Mouse (Mus musculus) urinary bladder, postnatal 10 days (tissue): ENCODE measurements around the gene Zbtb16.

ENCODE experiments used
- DNase-seq: peaks from one replicate; pipeline ENCODE4 v3.0.0; 2022; ENCODE audit warnings: low spot score

The Zbtb16 gene

GRCm38 (mm10) chr9:48826377-48826889, 9.6 kb downstream of the Zbtb16 start:
- no peak for DNase-seq

GRCm38 (mm10) chr9:48824533-48825130, 11.4 kb downstream of the Zbtb16 start:
- no peak for DNase-seq

- no peak for DNase-seq
Observed at GRCm38 (mm10) chr9:48823851-48824250, 12.2 kb downstream of the Zbtb16 start.

GRCm38 (mm10) chr9:48823319-48823705, 12.7 kb downstream of the Zbtb16 start:
- no peak for DNase-seq

GRCm38 (mm10) chr9:48822586-48823318, 13.3 kb downstream of the Zbtb16 start:
- no peak for DNase-seq

GRCm38 (mm10) chr9:48821916-48822585, 14.0 kb downstream of the Zbtb16 start:
- no peak for DNase-seq

- no peak for DNase-seq
Observed at GRCm38 (mm10) chr9:48821431-48821830, 14.6 kb downstream of the Zbtb16 start.

GRCm38 (mm10) chr9:48820791-48821190, 15.2 kb downstream of the Zbtb16 start:
- DNase-seq = no peak

- DNase-seq = no peak
Observed at GRCm38 (mm10) chr9:48819695-48820094, 16.3 kb downstream of the Zbtb16 start.

GRCm38 (mm10) chr9:48819137-48819536, 16.9 kb downstream of the Zbtb16 start:
- no peak for DNase-seq

GRCm38 (mm10) chr9:48817907-48818306, 18.1 kb downstream of the Zbtb16 start:
- DNase-seq = no peak

GRCm38 (mm10) chr9:48817399-48817793, 18.6 kb downstream of the Zbtb16 start:
- DNase-seq = no peak

- no peak for DNase-seq
Observed at GRCm38 (mm10) chr9:48816678-48817398, 19.2 kb downstream of the Zbtb16 start.

GRCm38 (mm10) chr9:48816157-48816556, 19.9 kb downstream of the Zbtb16 start:
- no peak for DNase-seq

- DNase-seq = no peak
Observed at GRCm38 (mm10) chr9:48814881-48815495, 21.0 kb downstream of the Zbtb16 start.

GRCm38 (mm10) chr9:48813960-48814880, 21.8 kb downstream of the Zbtb16 start:
- no peak for DNase-seq

- DNase-seq = no peak
Observed at GRCm38 (mm10) chr9:48812352-48812751, 23.7 kb downstream of the Zbtb16 start.

GRCm38 (mm10) chr9:48806591-48806990, 29.4 kb downstream of the Zbtb16 start:
- DNase-seq = no peak

GRCm38 (mm10) chr9:48805850-48806249, 30.2 kb downstream of the Zbtb16 start:
- no peak for DNase-seq

GRCm38 (mm10) chr9:48804509-48804908, 31.5 kb downstream of the Zbtb16 start:
- no peak for DNase-seq
